Mouse (Mus musculus) megakaryocyte, embryonic 14.5 days (primary cell): ENCODE measurements around the gene Dnm3. TPM values are rescaled to one million over a fixed set of nuclear protein-coding genes. Genes with fewer than 3 reads are reported as not detected.

Experiments
- H3K27me3 ChIP-seq: replicated peaks from 2 replicates; pipeline ENCODE3; 2012; ENCODE audit warnings: inconsistent platforms
- H3K36me3 ChIP-seq: replicated peaks from 2 replicates; pipeline ENCODE3; 2012; ENCODE audit warnings: low read length, inconsistent platforms, mixed read lengths
- H3K4me1 ChIP-seq: 2 replicates; pipeline ENCODE4 v1.6.1; 2012; ENCODE audit warnings: inconsistent platforms
- H3K4me3 ChIP-seq: replicated peaks from 2 replicates; pipeline ENCODE3; 2012; ENCODE audit warnings: moderate library complexity, mild to moderate bottlenecking, inconsistent platforms
- H3K9me3 ChIP-seq: 2 replicates; pipeline ENCODE4 v1.6.1; 2012; ENCODE audit warnings: inconsistent platforms
- FLI1 ChIP-seq: IDR thresholded peaks from 2 replicates; pipeline ENCODE4 v1.6.1; 2012; ENCODE audit warnings: low read length, inconsistent platforms, mixed read lengths
- GATA1 ChIP-seq: IDR thresholded peaks from 3 replicates; pipeline ENCODE4 v1.6.1; 2012; ENCODE audit warnings: mixed read lengths, low read length, inconsistent platforms, borderline replicate concordance
- polyA plus RNA-seq: library from polyadenylated mRNA; stranded (reverse); fragments of >175 nt; gene quantifications from 2 replicates; pipeline ENCODE4 v1.2.3, GENCODE M21; 2012; ENCODE audit warnings: low replicate concordance; ENCODE audit not compliant: insufficient read depth

Dnm3 gene
- polyA plus RNA-seq = 0.07 TPM in 1 of 2 replicates, not detected in the other

DNA sequence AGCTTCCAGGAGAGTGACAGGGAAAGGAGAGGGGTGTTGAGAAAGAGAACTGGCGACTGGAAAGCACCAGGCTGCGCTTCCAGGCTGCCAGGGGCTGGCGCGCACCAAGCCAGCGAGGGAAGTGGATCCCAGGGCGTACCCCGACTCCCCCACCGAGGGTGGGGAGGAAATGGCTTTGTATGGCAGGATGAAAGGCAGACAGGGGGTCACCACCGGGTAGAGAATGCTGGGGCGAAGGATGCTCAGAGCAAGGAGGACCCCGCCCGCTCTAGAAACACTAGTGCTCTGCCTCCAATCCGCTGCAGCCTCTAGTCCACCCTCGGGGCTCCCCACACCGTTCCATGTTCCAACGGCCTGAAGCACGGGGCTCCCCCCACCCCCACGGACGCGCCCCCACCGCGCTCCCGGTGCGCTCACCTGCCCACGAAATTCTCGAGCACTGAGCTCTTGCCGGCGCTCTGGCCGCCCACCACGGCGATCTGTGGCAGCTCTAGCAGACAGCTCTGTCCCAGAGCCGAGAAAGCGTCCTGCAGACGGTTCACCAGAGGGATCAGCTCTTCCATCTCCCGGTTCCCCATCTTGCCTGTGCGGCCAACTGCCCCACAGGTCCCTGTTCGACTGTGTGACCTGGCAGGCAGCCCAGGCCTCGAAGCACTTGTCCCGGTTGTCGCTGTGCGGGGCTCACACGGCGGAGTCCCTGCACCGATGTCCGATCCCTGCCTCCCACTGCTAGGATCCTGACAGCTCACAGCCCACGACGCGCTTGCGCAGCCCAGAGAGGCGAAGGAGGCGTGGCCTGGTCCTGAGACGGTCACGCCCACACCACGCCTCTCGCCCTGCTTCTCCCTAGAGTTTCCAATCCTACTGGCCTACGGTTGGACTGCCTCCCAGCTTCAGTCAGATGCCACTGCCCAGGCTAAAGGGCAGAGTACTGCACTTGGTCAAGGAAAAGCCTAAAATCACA is at the start of gene Dnm3:
Gene Dnm3, minus strand, starts transcription at position 789 of the 964 bp plus-strand sequence.
- peaks cover 17% of the 10 kb centered on the region for H3K4me1 ChIP-seq
- TF ChIP-seq GATA1 = no peak
- no peak for TF ChIP-seq FLI1
- H3K27me3 ChIP-seq = peaks cover 51% of the 10 kb centered on the region
- H3K36me3 ChIP-seq = no peaks in the 10 kb centered on the region
- H3K4me3 ChIP-seq = peak within 1 kb of the TSS; percentile 92
- peaks cover 8% of the 10 kb centered on the region for H3K9me3 ChIP-seq

DNA sequence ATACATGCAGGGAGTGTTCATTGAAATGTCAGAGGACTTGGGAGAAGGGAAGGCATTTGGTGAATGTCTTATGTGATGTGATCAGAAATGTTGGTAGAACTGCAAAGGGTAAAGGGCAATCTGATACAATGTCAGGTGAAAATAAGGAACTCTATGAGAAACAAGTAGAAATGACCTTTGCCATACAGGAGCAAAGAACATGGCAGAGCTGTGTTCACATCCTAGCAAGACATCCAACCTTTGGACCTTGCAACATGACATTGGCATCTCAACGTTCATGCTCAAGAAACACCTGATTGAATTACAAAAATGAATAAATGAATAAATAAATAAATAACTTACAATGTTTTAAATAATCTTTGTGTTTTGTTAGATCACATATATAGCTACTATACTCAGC is 37.3 kb upstream of the Dnm3 start:
- H3K9me3 ChIP-seq = no peaks in the 10 kb centered on the region
- peaks cover 2% of the 10 kb centered on the region for H3K27me3 ChIP-seq
- TF ChIP-seq FLI1 (no peak), GATA1 (no peak)
- no peaks in the 10 kb centered on the region for H3K36me3 ChIP-seq
- peaks cover under 1% of the 10 kb centered on the region for H3K4me1 ChIP-seq
- no peak overlapping the region for H3K4me3 ChIP-seq

DNA sequence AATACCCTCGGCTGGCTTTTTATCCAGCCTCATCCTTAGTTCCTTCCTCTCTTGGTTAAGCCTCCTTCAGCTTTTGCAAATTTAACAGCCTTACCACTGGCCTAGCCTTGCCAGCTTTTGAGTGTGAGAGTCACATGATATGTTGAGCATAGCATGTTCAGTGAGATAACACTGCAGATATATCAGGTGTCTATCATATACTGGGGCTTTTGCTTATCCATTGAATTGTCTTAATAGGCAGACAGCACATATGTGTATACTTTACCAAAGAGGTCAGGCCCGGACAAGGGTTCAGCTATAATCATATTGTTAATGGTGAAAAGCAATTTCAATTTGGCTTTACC is 32.2 kb upstream of the Dnm3 start:
- Histone ChIP-seq H3K4me1 (peaks cover 17% of the 10 kb centered on the region), H3K27me3 (no peaks in the 10 kb centered on the region), H3K36me3 (no peaks in the 10 kb centered on the region), H3K4me3 (peak overlapping the region; percentile 82), H3K9me3 (no peaks in the 10 kb centered on the region)
- TF ChIP-seq GATA1 (no peak), FLI1 (no peak)

DNA sequence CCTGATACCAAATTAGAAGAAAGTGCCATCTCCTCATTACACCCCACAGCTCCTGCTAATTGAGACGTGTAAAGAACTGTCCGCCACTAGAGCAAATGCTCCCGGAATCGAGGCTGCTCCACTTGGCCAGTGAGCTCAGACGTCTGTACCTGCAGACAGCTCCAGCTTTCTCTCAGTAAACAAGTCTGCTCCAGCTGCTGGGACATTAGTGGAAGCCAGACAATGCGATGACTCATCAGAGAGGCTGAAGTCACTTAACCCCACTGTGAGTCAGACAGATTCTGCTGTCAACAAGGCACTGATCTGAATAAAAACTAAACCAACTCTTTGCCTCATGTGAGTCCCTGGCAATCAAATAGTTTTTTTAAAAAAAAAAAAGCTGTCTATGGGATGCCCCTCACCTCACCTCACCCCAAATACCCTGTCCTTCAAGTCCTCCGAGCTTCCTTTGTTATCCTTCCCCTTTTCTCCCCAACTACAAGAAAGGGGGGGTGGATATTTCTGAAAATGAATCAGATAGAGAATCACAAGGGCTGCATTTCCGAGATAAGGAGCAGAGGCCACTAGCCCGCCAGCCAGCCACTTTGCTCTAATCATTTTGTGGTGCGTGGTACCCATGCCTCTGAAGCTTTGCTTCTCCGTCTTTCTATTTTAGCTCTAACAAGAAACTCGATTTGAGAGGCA is 31.6 kb upstream of the Dnm3 start:
- Histone ChIP-seq H3K4me3 (peak overlapping the region; percentile 82), H3K9me3 (no peaks in the 10 kb centered on the region), H3K36me3 (no peaks in the 10 kb centered on the region), H3K4me1 (peaks cover 17% of the 10 kb centered on the region), H3K27me3 (no peaks in the 10 kb centered on the region)
- TF ChIP-seq GATA1 (no peak), FLI1 (no peak)

DNA sequence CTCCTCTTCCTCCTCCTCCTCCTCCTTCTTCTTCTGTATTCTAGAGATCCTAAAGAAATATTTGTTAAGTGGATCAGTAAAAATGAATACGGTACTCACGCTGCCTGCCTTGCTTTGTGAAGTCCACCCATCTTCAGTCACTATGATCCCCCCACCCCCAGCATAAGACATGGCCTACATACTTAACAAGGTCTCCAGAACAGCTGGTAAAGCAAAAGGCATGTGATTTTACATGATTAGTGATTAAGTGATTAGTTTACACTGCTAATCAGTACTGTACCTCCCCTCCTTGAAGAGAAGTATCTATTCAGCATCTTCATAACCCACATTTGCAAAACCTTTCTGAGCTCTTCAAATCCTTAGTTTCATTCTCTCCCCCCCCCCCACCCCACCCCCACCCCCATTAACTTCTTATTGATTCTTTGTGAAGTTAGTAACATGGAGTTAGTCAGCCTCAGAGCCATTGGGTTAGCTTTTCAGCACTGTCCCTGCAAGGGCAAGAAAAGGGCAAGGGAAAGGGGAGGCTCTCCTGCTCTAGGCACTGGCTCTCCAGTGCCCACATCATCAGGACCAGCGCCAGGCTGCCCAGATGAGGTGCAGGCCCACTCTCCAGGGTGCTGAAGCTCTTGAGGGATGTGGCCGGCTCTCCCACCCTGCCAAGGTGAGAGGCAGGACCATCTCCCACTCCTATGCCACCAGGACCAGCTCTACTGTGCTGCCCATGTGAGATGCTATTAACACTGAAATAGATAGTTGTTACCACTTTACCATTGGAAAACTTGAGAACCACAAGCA is 30.6 kb upstream of the Dnm3 start:
- Histone ChIP-seq H3K4me3 (peak overlapping the region; percentile 64), H3K9me3 (no peaks in the 10 kb centered on the region), H3K36me3 (no peaks in the 10 kb centered on the region), H3K27me3 (no peaks in the 10 kb centered on the region), H3K4me1 (peaks cover 17% of the 10 kb centered on the region)
- TF ChIP-seq FLI1 (no peak), GATA1 (no peak)

DNA sequence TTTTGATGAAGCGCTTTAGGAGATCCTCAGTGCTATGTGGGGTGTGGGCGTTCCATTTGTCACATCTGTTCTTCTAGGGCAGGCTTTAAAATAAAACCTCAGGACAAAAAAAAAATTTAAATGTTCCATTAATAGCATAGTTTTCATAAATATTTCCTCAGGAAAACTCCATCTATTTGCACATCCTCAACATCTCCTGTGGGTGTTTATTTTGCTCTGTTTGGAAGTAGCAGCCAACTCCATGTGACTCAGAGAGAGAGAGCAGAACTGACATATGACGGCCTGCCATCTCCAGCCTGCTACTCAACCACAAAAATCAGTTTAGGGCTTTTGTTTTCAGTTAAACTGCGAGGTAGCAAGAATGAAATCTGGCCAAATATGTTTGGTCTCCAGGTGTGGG is 28.7 kb upstream of the Dnm3 start:
- H3K36me3 ChIP-seq = no peaks in the 10 kb centered on the region
- TF ChIP-seq FLI1 (no peak), GATA1 (no peak)
- H3K9me3 ChIP-seq = no peaks in the 10 kb centered on the region
- H3K4me1 ChIP-seq = peaks cover 17% of the 10 kb centered on the region
- no peak overlapping the region for H3K4me3 ChIP-seq
- H3K27me3 ChIP-seq = no peaks in the 10 kb centered on the region

DNA sequence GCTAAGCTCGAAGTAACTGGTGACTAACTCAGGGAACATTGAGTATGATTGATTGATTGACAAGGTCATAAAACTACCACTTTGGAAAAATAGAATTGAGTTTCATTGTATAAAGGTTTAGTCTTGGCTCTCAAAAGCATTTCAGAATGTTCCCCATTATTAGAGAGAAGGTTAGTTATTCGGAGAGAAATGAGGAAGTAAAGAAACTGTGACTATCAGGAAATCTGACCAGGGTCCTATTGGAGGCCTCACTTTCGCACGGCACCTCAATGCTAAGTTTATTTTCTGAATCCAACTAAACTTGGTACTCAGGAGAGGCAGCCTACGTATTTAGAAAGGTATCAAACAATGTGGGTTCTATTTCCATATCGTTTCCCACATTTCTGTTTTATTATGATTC is 27.8 kb upstream of the Dnm3 start:
- Histone ChIP-seq H3K27me3 (no peaks in the 10 kb centered on the region), H3K4me3 (no peak overlapping the region), H3K4me1 (peaks cover 17% of the 10 kb centered on the region), H3K9me3 (0 out of 2 replicates have a peak, but pooled peaks cover 2% of the 10 kb centered on the region), H3K36me3 (no peaks in the 10 kb centered on the region)
- TF ChIP-seq GATA1 = no peak
- no peak for TF ChIP-seq FLI1

DNA sequence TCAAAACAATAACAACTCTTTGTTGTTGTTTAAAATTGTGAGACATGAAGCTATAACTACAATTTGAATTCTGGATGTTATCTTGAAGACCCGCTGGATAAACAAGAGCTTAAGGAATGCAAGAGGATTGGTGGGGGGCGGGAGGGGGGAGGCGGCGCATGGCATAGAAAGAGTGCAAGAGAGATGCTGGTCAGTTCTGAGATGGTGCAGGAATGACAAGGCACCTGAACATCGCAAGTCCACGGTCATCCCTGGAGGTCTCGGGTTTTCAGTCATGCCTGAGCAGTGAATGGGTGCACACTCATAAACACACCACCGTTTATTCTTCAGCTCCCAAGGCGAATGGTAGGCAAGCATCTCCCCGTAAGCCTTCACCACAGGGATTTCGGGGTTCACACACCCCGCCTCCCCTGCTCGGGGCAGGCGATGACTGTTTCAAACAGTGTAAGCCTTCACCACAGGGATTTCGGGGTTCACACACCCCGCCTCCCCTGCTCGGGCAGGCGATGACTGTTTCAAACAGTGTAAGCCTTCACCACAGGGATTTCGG is 1.2 kb downstream of the Dnm3 start:
- Histone ChIP-seq H3K9me3 (peaks cover 8% of the 10 kb centered on the region), H3K36me3 (no peaks in the 10 kb centered on the region), H3K4me1 (peaks cover 17% of the 10 kb centered on the region), H3K27me3 (peaks cover 50% of the 10 kb centered on the region), H3K4me3 (peak overlapping the region; percentile 76)
- TF ChIP-seq GATA1 = no peak
- TF ChIP-seq FLI1 = no peak

DNA sequence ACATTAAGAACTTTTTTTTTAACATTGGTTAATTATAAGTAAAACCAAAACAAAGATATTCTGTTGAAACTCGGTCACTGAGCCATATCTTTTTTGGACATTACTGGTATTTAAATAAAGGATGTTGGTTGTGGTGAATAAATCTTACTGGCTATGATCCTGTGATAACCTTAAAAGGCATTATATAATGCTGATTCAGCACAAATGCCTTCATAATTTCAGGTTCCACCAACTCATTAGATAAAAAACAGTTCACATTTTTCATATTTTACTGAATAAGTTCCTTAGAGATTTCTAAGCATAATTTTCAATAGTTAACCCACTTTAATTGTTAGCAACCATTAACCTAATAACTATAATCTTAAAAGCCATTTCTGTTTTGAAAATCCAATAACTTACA is 4.9 kb downstream of the Dnm3 start:
- Histone ChIP-seq H3K27me3 (peaks cover 31% of the 10 kb centered on the region), H3K4me3 (no peak overlapping the region), H3K9me3 (peaks cover 3% of the 10 kb centered on the region; the same call in 1 of the 2 replicates), H3K36me3 (no peaks in the 10 kb centered on the region), H3K4me1 (peaks cover 15% of the 10 kb centered on the region)
- TF ChIP-seq GATA1 = no peak
